9 mouse cellular contexts compared by ENCODE assay signal in genomic region chr15:24969391-24969812, GRCm38 (mm10).
DNase-seq lines count a peak whose midpoint lies in the region; ATAC-seq lines count a peak whose summit lies in the region.
"Had no signal": no experiment of that assay in that cellular context is flagged by ENCODE, and none has a peak within 500 bp of the region (broad histone marks: within the 10 kb centered on the region; RNA-seq: fewer than 3 reads in every experiment).

No protein-coding gene starts in this region.

- no peak overlapping the region for H3K4me3 ChIP-seq in midbrain, embryonic 11.5 days (ENCODE audit: low read depth, low read length)
- H3K4me3 ChIP-seq in midbrain, embryonic 10.5 days, result no peak overlapping the region
- no peak overlapping the region for H3K4me3 ChIP-seq in neural tube, embryonic 11.5 days (ENCODE audit: low read depth, low read length)
- H3K4me3 ChIP-seq: myocyte had no signal

- H3K4me2 ChIP-seq in midbrain, embryonic 11.5 days, result no peak overlapping the region
- no peak overlapping the region for H3K4me2 ChIP-seq in neural tube, embryonic 11.5 days (ENCODE audit: low read depth)

- 0 out of 2 replicates have a peak, but pooled peaks have one; percentile 44 for ATAC-seq in midbrain, embryonic 11.5 days (ENCODE audit: low FRiP score)
- ATAC-seq in neural tube, embryonic 11.5 days (ENCODE audit: insufficient read depth, low FRiP score, low TSS enrichment), result no peak
- no peak for ATAC-seq in CD4-positive, CD25-positive, alpha-beta regulatory T cell, adult 4 months

- no peak overlapping the region for H3K27ac ChIP-seq in midbrain, embryonic 11.5 days (ENCODE audit: low read depth, low read length)
- H3K27ac ChIP-seq in midbrain, embryonic 10.5 days (replicated peaks), result no peak overlapping the region
- no peak overlapping the region for H3K27ac ChIP-seq in neural tube, embryonic 11.5 days (ENCODE audit: low read depth, low read length)

- WGBS in midbrain, embryonic 11.5 days, result 59% methylated on average over 2 of the region's 2 CpGs
- WGBS in midbrain, embryonic 10.5 days, result 62% methylated on average over 2 of the region's 2 CpGs
- WGBS in neural tube, embryonic 11.5 days, result 23% methylated on average over 2 of the region's 2 CpGs

- no peaks in the 10 kb centered on the region for H3K9me3 ChIP-seq in midbrain, embryonic 11.5 days (ENCODE audit: control insufficient read depth, low read length)
- H3K9me3 ChIP-seq in midbrain, embryonic 10.5 days (replicated peaks), result no peaks in the 10 kb centered on the region
- no peaks in the 10 kb centered on the region for H3K9me3 ChIP-seq in neural tube, embryonic 11.5 days (ENCODE audit: control insufficient read depth, low read length)

- H3K36me3 ChIP-seq in midbrain, embryonic 11.5 days (ENCODE audit: control insufficient read depth, insufficient read depth, low read length), result no peaks in the 10 kb centered on the region
- H3K36me3 ChIP-seq in midbrain, embryonic 10.5 days, result no peaks in the 10 kb centered on the region
- H3K36me3 ChIP-seq in neural tube, embryonic 11.5 days (ENCODE audit: control insufficient read depth, insufficient read depth, low read length), result no peaks in the 10 kb centered on the region

- H3K9ac ChIP-seq in midbrain, embryonic 11.5 days (ENCODE audit: low read length), result no peak overlapping the region
- H3K9ac ChIP-seq in neural tube, embryonic 11.5 days (ENCODE audit: low read length), result no peak overlapping the region

- H3K27me3 ChIP-seq in midbrain, embryonic 11.5 days (ENCODE audit: control insufficient read depth, insufficient read depth, low read length), result no peaks in the 10 kb centered on the region
- H3K27me3 ChIP-seq in midbrain, embryonic 10.5 days (ENCODE audit: low read depth, poor library complexity, severe bottlenecking), result no peaks in the 10 kb centered on the region
- H3K27me3 ChIP-seq in neural tube, embryonic 11.5 days (ENCODE audit: control insufficient read depth, insufficient read depth, low read length), result no peaks in the 10 kb centered on the region

- DNase-seq in midbrain, embryonic 11.5 days (ENCODE audit: low spot score, missing footprints), result no peak
- DNase-seq in midbrain, embryonic 10.5 days (ENCODE audit: low spot score), result no peak
- peak; percentile 74 to 75 for DNase-seq in frontal cortex, adult 2 months (ENCODE audit: extremely low spot score in 1 of 2, low spot score in 1 of 2)
- peak; percentile 49 to 86 for DNase-seq in layer of hippocampus, adult 18-20 months (ENCODE audit: low spot score in 2 of 2)
- DNase-seq in neural tube, embryonic 11.5 days (ENCODE audit: low spot score), result peak; percentile 42
- DNase-seq in adrenal gland, postnatal 25 days, result no peak
- DNase-seq in MN1 (ENCODE audit: low spot score), result no peak

- H3K4me1 ChIP-seq in midbrain, embryonic 11.5 days (ENCODE audit: control insufficient read depth, insufficient read depth, low read length), result no peaks in the 10 kb centered on the region; the same call in 1 of the 2 replicates
- no peaks in the 10 kb centered on the region for H3K4me1 ChIP-seq in midbrain, embryonic 10.5 days
- peaks cover 7% of the 10 kb centered on the region; the same call in 1 of the 2 replicates for H3K4me1 ChIP-seq in neural tube, embryonic 11.5 days (ENCODE audit: control insufficient read depth, insufficient read depth, low read length)

Comparison
In these comparisons a context has a peak if more than half of its experiments do, and no peak if none do; other contexts are left out.
1. DNase-seq: peak in frontal cortex, adult 2 months (2 of 2), layer of hippocampus, adult 18-20 months (2 of 2) and neural tube, embryonic 11.5 days (single experiment); none in midbrain, embryonic 11.5 days (single experiment), midbrain, embryonic 10.5 days (single experiment), adrenal gland, postnatal 25 days (single experiment) and MN1 (single experiment).